Mouse (Mus musculus) ES-E14 (cell line): Measurements from ENCODE around the gene Tmprss12.

Experiments
- CHD2 ChIP-seq: IDR thresholded peaks from 2 replicates; pipeline ENCODE4 v1.6.1; 2014; ENCODE audit warnings: mild to moderate bottlenecking, low read depth, low read length, inconsistent platforms
- HCFC1 ChIP-seq: IDR thresholded peaks from 2 replicates; pipeline ENCODE4 v1.6.1; 2012; ENCODE audit warnings: low read length, inconsistent platforms, borderline replicate concordance; ENCODE audit not compliant: insufficient read depth
- MAFK ChIP-seq: IDR thresholded peaks from 2 replicates; pipeline ENCODE4 v1.6.1; 2014; ENCODE audit warnings: mild to moderate bottlenecking, low read depth, low read length, inconsistent platforms; ENCODE audit not compliant: insufficient read depth
- ZC3H11A ChIP-seq: IDR thresholded peaks from 2 replicates; pipeline ENCODE4 v1.6.1; 2012; ENCODE audit warnings: low read depth, mild to moderate bottlenecking, inconsistent platforms, low read length, borderline replicate concordance
- ZNF384 ChIP-seq: IDR thresholded peaks from 2 replicates; pipeline ENCODE4 v1.6.1; 2012; ENCODE audit warnings: low read depth, low read length, inconsistent platforms

- TF ChIP-seq CHD2 (no peak), MAFK (no peak), HCFC1 (no peak), ZC3H11A (no peak), ZNF384 (no peak)
These were observed 34.0 kb downstream of the Tmprss12 start for GRCm38 (mm10) chr15:100314448-100315145.
